16 mouse cellular contexts compared by ENCODE assay signal in genomic region chr4:46069851-46070482, GRCm38 (mm10). TPM values are rescaled to one million over a fixed set of nuclear protein-coding genes. Genes with fewer than 3 reads are reported as not detected.
A peak's percentile ranks its signal among the peaks of the same experiment; 100 is the strongest.
DNase-seq lines count a peak whose midpoint lies in the region; ATAC-seq and TF ChIP-seq lines count a peak whose summit lies in the region.
"Had no signal": no experiment of that assay in that cellular context is flagged by ENCODE, and none has a peak within 500 bp of the region (broad histone marks: within the 10 kb centered on the region; RNA-seq: fewer than 3 reads in every experiment).

No protein-coding gene starts in this region.

- H3K9ac ChIP-seq in kidney, embryonic 15.5 days, result no peak overlapping the region
- no peak overlapping the region for H3K9ac ChIP-seq in embryonic facial prominence, embryonic 14.5 days (ENCODE audit: low read depth, low read length)
- H3K9ac ChIP-seq: forebrain, embryonic 13.5 days had no signal

- no peaks in the 10 kb centered on the region for H3K36me3 ChIP-seq in kidney, embryonic 15.5 days
- no peaks in the 10 kb centered on the region for H3K36me3 ChIP-seq in embryonic facial prominence, embryonic 14.5 days (ENCODE audit: control insufficient read depth, insufficient read depth, low read length)

- no peaks in the 10 kb centered on the region for H3K27me3 ChIP-seq in kidney, embryonic 15.5 days
- no peaks in the 10 kb centered on the region for H3K27me3 ChIP-seq in Patski
- no peaks in the 10 kb centered on the region for H3K27me3 ChIP-seq in embryonic facial prominence, embryonic 14.5 days (replicated peaks; ENCODE audit: control insufficient read depth, insufficient read depth, low read length)
- H3K27me3 ChIP-seq: forebrain, embryonic 13.5 days had no signal

- no peaks in the 10 kb centered on the region for H3K9me3 ChIP-seq in kidney, embryonic 15.5 days (replicated peaks)
- no peaks in the 10 kb centered on the region for H3K9me3 ChIP-seq in embryonic facial prominence, embryonic 14.5 days (ENCODE audit: control insufficient read depth, low read length)
- H3K9me3 ChIP-seq: forebrain, embryonic 13.5 days had no signal

- TF ChIP-seq CTCF in Patski (IDR thresholded peaks at IDR 0.05), result no peak

- POLR2A ChIA-PET in Patski (lab: Charles Lee), result no interaction called here

- DNase-seq in kidney, postnatal 36 days, result no peak
- DNase-seq in Patski (ENCODE audit: low read depth, low spot score), result no peak
- DNase-seq in cerebellum, adult 18-20 months, result peak; percentile 76 to 82
- DNase-seq in embryonic facial prominence, embryonic 14.5 days (ENCODE audit: low spot score), result peak; percentile 57
- no peak for DNase-seq in adrenal gland, postnatal 4 days (ENCODE audit: low spot score in 2 of 2)
- DNase-seq: adrenal gland, postnatal 10 days; gastrocnemius, postnatal 25 days; kidney, postnatal 10 days; left cerebral cortex, postnatal 4 days; lung, adult 2 months; lung, postnatal 36 days; right cerebral cortex, postnatal 4 days had no signal

- peak; percentile 81 for ATAC-seq in kidney, embryonic 15.5 days (replicated peaks; ENCODE audit: low FRiP score)
- ATAC-seq in Patski, result peak; percentile 70
- peak; percentile 65; the same call in 1 of the 2 replicates for ATAC-seq in embryonic facial prominence, embryonic 14.5 days (ENCODE audit: low read depth)
- ATAC-seq in erythroid progenitor cell, adult 5-6 weeks (replicated peaks; ENCODE audit: low FRiP score, poor library complexity, severe bottlenecking), result no peak
- ATAC-seq: forebrain, embryonic 13.5 days had no signal

- H3K4me2 ChIP-seq in kidney, embryonic 15.5 days, result no peak overlapping the region
- no peak overlapping the region for H3K4me2 ChIP-seq in embryonic facial prominence, embryonic 14.5 days (ENCODE audit: low read depth, low read length)
- H3K4me2 ChIP-seq: forebrain, embryonic 13.5 days had no signal

- H3K4me3 ChIP-seq in kidney, embryonic 15.5 days (replicated peaks), result no peak overlapping the region
- H3K4me3 ChIP-seq in embryonic facial prominence, embryonic 14.5 days (ENCODE audit: low read depth, low read length), result no peak overlapping the region
- H3K4me3 ChIP-seq: forebrain, embryonic 13.5 days had no signal

- peaks cover 38% of the 10 kb centered on the region for H3K4me1 ChIP-seq in kidney, embryonic 15.5 days
- H3K4me1 ChIP-seq in embryonic facial prominence, embryonic 14.5 days (ENCODE audit: control insufficient read depth, insufficient read depth, low read length), result peaks cover 2% of the 10 kb centered on the region; the same call in 1 of the 2 replicates

- in situ Hi-C loops in Patski (cut with MboI; ENCODE audit: low pct_unique_long_range_greater_than_20kb), result no loop called here

- 46% methylated on average over 6 of the region's 6 CpGs for WGBS in kidney, embryonic 15.5 days
- WGBS in embryonic facial prominence, embryonic 14.5 days, result 58% methylated on average over 6 of the region's 6 CpGs

- H3K27ac ChIP-seq in kidney, embryonic 15.5 days, result peak overlapping the region; percentile 55
- no peak overlapping the region for H3K27ac ChIP-seq in embryonic facial prominence, embryonic 14.5 days (replicated peaks; ENCODE audit: low read depth, low read length)
- H3K27ac ChIP-seq: forebrain, embryonic 13.5 days had no signal

- CTCF ChIA-PET in Patski (lab: Charles Lee), result no interaction called here

RNA-seq across cellular contexts. Expression of gene Tmod1, which starts 31.2 kb away (rescaled TPM):
- polyA plus RNA-seq in kidney, embryonic 15.5 days (2015; fragmentation: Nextera tagmentation; extraction: Ambion mirVana), result 8.2 TPM in 2 replicates
- polyA plus RNA-seq in Patski (2021), result 14.7 TPM
- polyA plus RNA-seq in embryonic facial prominence, embryonic 14.5 days (2014; fragmentation: Nextera tagmentation; extraction: Ambion mirVana), result 26.3 and 38.8 TPM in 2 replicates
- 258 and 260 TPM in 2 replicates for total RNA-seq in erythroid progenitor cell, adult 5-6 weeks (2015; ENCODE audit: low replicate concordance)
- total RNA-seq in erythroid progenitor cell, adult 5-6 weeks (2017; ENCODE audit: low replicate concordance), result 189 and 234 TPM in 2 replicates
- total RNA-seq in adrenal gland, postnatal 4 days (2021), result 10 to 100 TPM; 10.4 to 10.6 TPM
- polyA plus RNA-seq: liver, adult 2 months had no signal

Comparison
In these comparisons a context has a peak if more than half of its experiments do, and no peak if none do; other contexts are left out.
1. DNase-seq: peak in cerebellum, adult 18-20 months (2 of 2) and embryonic facial prominence, embryonic 14.5 days (single experiment); none in kidney, postnatal 36 days (0 of 2), Patski (single experiment) and adrenal gland, postnatal 4 days (0 of 2).